Mouse (Mus musculus) cerebellum, adult (tissue): Measurements from ENCODE around the gene Nkd1.

Source experiments
- ATAC-seq: cut with Nextera tagmentation; 2 replicates; pipeline ENCODE4 v1.9.2; 2017; ENCODE audit warnings: mild to moderate bottlenecking, moderate library complexity, mixed read lengths; ENCODE audit not compliant: insufficient number of reproducible peaks, low FRiP score, low TSS enrichment

The Nkd1 gene

DNA sequence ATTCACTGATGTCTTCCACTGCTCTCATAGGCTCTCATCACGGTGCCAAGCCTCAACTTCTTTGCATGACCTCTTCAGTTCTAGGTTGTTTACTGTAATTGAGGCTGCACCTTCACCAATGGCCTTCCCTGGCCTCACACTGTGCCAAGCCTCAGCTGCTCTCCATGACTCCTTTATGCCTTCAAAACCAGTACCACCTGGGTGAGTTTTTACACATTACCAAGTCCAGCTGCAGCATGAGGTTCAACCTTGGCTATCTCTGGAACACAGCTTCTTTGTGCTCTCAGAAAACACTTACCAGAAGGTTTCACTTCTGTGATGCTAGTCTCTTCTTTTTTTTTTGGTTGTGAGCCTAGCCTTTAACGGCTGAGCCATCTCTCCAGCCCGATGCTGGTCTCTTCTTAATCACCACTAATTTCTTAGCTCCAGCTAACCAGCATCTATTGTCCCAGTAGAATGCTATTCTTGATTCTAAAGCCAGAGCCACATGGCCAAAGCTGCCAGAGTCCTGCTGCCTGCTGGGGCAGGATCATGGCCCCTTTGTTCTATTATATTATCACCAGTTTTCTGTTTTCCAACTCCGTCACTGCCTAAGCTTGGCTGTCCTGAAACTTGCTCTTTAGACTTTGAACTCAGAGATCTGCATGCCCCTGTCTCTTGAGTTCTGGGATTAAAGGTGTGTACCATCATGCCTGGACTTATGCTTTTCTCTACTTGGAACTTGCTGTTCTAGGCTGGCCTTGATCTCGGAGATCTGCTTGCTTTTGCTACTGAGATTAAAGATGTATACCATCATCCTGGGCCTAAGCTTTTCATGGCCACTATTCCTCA lies 121.8 kb downstream of the Nkd1 start:
- ATAC-seq = no peak
